Mouse (Mus musculus) testis, postnatal 10 days (tissue): ENCODE measurements around the gene Gm6685.
A peak's percentile ranks its signal among the peaks of the same experiment; 100 is the strongest.
"Not testable (repeated sequence)": the region's sequence is repeated elsewhere in the genome, so short reads cannot be mapped to it uniquely, and the experiment has no call there.

ENCODE experiments used
- DNase-seq: peaks from one replicate; pipeline ENCODE4 v3.0.0; 2021; ENCODE audit warnings: low spot score

Gene Gm6685

DNA sequence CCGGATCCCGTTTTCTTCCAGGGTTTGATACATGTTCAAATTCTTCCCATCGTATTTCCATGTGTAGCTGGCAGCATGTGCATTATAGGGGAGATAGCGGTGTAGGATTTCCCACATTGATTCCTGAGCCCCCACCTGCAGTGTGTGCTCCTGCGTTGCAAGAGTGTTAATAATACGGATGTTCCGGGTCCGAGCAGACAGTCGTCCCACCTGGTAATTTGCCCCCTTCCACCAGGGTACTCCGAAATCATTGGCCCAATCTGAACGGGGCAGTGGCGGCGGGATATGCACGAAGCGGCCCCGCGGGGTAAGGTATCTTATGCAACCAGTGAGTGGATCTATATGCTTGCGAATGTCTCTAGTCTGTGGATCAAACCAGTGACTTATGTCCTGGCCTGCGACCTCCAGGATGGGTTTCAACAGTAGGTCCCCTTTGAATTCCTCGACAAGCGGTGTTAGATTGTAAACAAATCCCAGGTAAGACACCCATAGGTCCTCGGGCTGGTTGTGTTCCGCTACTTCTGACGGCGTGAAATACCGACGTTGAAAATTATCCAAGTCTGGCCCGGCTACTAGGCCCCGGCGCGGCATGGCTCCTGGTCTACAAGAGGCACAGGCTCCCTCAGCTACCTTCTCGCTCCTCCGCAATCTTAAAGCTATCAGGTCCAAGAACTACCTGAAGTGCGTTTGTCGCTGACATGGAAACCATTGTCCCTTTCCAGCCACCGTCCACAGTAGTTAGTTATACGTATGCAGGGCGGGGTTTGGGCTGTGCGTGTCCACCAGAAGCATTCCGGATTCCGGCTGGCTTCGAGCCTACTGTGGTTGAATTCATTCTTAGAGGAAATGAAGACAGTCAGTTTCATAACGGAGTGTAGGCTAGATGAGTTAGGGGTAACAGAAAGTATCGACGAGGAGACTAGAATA, at the start of gene Gm6685:
Gm6685 (minus strand) TSS at position 644 of the 927 bp plus-strand sequence.
- peak; percentile 37 for DNase-seq

DNA sequence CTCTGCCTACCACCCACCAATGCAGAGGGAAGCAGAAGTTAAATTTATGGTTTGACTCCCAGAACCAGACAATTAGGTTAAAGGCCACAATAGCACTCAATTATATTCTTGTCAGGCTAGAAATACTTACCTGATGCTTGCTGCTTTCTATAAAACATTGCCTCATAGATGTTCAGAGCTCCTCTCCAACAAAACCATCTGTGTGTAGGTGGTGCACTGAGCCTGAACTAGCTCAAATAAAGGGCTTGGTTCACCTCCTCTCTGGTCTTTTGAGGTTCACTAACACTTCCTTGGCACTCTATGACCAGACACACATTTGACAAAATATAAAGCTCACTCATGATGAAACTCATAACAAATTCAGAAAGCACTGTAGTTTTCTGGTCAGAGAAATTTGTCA, 36.2 kb upstream of the Gm6685 start:
- DNase-seq = no peak

DNA sequence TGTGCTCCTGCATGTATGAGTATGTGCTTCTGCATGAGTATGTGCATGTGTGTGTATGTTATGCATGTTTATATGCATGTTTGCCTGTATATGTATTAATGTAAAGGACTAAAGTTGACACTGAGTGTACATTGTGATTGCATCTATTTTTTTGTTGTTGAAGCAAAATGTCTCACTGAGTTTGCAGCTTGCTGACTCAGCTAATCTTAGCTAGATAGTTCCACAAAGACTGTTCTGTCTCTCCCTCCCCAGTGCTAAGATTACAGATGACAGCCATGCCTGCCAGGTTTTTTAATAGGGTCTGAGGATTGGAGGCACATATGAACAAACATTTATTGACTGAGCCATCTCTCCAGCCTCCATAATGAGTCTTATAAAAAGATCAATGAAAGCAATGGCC, 35.0 kb upstream of the Gm6685 start:
- no peak for DNase-seq

DNA sequence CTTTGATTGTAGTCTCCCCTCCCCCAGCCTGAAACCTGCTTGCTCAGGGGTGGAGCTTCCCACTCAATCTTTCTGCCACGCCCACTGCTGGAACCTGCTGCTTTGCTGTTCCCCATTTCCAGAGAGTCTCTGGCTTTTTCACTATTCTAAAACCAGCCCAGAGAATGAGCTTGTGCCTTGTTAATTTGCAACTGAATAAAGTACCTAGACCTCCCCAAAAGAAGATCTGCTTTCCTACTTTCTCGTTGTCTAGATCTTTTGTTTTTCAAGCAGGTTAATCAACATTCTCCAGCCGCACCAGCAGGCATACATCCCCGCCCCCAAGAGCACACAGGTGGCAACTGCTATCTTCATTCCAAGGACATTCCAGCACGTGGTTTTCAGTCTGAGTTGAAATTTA, 31.7 kb upstream of the Gm6685 start:
- not testable (repeated sequence) for DNase-seq

DNA sequence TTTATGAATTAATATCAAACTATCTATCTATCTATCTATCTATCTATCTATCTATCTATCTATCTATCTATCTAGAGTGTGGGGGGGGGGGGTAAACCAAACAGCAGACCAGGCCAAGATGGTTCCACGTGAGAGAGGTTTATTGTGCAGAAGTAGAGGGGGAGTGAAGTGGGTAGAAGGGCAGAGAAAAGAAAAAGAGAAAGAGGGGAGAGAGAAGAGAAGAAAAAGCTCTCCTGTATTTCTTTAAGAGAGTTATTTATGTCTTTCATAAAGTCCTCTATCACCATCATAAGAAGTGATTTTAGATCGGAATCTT, 26.2 kb upstream of the Gm6685 start:
- no peak for DNase-seq

DNA sequence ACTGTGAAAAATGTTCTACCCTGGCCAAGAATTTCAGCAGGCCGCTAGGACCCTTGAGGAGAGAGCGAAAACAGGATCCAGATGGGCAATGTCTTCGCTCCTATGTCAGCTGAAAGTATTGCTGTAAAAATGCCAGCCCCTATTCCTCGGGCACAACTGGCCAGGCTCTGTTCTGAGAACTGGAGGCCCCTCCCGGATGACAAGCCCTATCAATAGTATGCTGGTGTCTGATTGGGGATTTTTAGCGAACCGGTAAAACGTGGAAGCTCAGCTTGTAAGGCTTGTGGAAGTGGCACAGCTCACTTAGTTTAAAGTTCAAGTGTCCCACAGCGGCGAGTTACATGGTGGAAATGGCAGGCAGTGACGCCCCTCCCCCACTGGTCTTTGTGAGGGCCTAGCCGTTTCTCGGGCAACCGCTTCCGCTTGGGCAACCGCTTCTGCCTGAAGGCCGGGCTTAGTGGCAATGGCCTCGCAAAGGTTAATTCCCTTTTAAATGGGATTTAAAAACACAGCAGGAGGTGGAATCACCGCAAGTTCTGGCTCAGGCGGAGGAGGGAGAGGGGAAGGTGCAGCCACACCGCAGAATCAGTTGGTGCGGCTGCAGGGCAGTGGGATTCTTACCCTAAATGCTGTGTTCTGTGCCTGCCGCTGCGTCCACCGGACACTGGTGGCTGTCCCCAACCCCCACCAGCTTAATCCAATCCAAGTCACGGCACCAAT, 25.7 kb upstream of the Gm6685 start:
- DNase-seq = peak; percentile 84

DNA sequence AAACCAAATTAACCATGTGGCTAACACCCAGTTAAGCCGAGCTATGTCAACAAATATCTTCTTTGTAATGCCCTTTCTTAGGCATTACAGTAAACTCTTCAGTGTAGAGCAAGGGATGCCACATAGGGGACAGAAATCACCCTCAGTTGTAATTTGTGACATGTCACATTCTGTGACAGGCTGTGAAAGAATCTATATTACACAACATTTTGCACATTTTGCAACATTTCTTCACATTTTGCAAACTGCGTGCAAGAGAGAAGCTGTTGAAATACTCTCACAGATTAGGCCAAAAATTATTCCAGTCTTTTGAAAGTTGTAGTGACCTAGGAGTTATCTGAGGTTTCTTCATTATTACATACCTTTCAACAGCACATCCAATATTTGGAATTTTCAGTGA, 3.8 kb upstream of the Gm6685 start:
- DNase-seq = no peak

DNA sequence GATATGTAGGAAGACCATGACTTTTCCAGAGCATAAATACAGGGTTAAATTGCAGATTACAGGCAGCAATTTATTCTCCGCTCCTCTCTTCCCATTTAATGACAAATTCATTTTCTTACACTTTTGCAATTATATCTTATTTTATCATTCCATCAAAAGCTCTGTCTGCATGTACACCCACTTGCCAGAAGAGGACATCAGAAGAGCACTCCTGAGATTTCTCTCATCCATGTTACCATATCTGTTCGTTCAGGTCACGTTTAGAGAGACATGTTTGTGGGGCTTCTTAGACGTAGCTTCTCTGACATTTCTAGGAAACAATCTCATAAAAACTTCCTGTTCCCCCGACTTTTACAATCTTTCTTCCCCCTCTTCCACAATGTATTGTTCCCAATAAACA, 2.2 kb upstream of the Gm6685 start:
- no peak for DNase-seq

DNA sequence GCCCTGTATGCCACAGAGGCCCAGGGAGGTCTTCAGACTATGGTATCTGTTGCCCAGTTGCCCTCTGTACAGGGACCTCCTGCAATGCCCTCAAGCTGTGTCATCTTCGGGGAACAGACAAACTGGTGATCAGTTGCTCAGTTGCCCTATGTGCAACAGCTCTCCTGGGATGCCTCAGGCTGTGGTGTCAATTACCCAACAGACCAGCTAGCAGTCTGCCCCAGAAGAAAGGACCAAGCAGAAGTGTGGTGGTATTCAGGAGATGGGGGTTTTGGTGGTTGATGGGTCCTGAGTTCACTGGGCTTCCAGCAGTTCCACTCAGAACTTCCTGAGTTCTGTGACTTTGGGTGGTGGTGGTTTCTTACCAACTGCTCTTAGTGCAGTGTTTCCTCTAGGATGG, 11.8 kb downstream of the Gm6685 start:
- DNase-seq = no peak

DNA sequence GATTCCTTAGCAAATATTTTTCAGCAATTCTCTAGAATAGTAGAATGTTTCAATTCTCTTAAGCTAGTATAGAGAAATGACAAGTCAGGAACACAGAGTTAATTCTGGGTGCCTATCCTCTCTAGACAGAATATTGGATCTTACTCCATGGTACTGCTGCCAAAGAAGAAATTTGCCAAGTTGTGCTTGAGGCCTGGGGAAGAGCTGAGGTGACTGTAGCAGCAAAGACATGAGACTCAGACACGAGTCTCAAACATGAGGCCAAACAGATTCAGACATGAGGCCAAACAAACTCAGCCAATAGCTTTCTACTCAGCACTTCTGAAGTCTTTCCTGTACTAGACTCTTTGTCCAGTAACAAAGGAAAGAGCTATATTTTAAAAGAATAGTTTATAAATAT, 26.3 kb downstream of the Gm6685 start:
- DNase-seq = no peak

DNA sequence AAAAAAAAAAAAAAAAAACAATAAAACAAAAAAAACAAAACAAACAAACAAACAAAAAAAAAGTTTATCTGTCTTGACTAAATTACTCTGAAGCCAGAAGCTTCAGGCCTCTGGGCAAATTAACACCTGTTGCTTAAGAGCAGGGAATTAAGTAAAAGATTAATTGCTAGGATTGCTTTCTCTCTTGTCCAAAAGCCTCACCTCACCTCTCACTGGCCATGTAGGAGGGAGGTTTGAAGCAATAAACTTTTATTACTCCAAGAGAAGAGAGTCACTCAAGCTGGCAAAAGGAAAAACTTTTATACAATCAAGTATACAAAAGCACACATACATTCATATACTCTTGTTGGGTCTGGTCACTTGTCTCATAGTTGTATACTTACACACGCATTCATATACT, 31.9 kb downstream of the Gm6685 start:
- no peak for DNase-seq

DNA sequence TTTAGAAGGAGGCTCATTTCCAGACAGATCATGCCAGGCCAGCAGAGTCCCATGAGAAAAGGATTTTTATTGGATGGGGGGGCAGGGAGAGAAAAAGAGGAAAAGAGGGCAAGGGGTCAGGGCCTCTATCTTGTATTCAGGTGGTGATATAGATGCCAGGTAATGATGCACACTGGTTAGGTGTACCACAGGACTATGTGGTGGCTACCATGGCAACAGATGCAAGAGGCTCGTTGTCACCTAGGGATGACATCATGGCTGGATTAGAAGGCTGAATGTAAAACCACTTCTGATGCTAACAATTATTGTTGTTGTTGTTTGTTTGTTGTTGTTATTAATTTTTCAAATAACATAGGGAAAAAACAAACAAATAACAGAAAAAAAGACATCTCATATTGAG, 49.2 kb downstream of the Gm6685 start:
- DNase-seq = no peak
